Mouse (Mus musculus) lung, postnatal 0 days (tissue): ENCODE results near the gene Kirrel2.

Source experiments
- CTCF ChIP-seq: IDR thresholded peaks from 2 replicates; pipeline ENCODE4 v1.5.1; 2016; ENCODE audit warnings: antibody characterized with exemption, mild to moderate bottlenecking
- EP300 ChIP-seq: IDR thresholded peaks from 2 replicates; pipeline ENCODE4 v1.6.1; 2016; ENCODE audit warnings: antibody characterized with exemption, mild to moderate bottlenecking, control low read depth

DNA sequence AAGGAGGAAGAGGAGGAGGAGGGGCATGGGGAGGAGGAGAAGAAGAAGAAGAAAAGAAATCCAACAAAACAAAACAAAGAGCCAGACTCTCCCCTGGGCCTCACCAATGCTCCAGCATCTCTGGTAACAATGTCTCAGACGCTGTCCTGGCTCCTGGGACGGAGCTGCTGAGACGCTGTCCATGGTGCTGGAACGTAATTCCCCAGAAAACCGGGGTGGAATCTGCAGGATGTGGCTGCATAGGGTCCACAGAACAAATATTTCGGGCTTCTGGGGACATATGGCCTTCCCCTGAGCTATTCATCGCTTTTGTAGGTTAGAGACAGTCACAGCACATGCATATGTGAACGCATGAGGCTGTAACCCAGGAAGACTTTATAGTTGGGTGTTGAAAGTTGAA lies 26.8 kb upstream of the Kirrel2 start:
- TF ChIP-seq CTCF, result no peak
- TF ChIP-seq EP300, result no peak
